Mouse (Mus musculus): ENCODE results near the gene Col15a1. TPM values are rescaled to one million over a fixed set of nuclear protein-coding genes. Genes with fewer than 3 reads are reported as not detected.

Col15a1 gene
- total RNA-seq, 2 experiments from 2014 or later = 6.1 to 6.7 TPM

- intact Hi-C loops (cut with DNase I) = no loop called here
- no peak overlapping the region for H3K4me3 ChIP-seq
- H3K27ac ChIP-seq = no peak overlapping the region
- no peak for TF ChIP-seq CTCF (IDR thresholded peaks at IDR 0.05)
- DNase-seq (ENCODE audit: extremely low spot score in 1 of 2, low spot score in 2 of 2) = no peak
These were observed 25.4 kb downstream of the Col15a1 start for GRCm38 (mm10) chr4:47233192-47233835.

- peak; percentile 91 for TF ChIP-seq CTCF (IDR thresholded peaks at IDR 0.05)
- intact Hi-C loops (cut with DNase I) = no loop called here
- no peak overlapping the region for H3K4me3 ChIP-seq
- no peak overlapping the region for H3K27ac ChIP-seq
- peak; percentile 66 to 72 for DNase-seq (ENCODE audit: extremely low spot score in 1 of 2, low spot score in 2 of 2)
These were observed 26.8 kb downstream of the Col15a1 start for GRCm38 (mm10) chr4:47234667-47235267.

DNA sequence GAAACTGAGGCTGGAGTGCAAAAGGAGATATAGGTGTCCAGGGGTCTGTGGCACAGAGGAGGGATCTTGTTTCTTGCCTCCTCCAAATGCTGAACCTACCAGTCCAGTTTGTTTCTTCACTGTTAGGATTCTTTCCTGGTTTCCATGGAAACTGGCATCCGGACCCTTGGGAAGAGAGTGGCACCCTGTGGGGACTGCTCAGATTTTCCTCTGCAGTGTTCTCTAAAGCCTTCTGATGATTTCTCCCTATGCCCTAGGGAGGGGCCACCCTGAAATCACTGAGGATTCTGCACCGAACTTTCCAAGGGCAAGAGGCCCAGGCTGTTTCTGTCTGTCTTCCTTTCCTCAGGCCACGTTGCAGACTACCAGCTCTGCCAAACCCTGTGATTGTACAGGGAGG, 27.4 kb downstream of the Col15a1 start:
- no peak overlapping the region for H3K4me3 ChIP-seq
- no peak for TF ChIP-seq CTCF (IDR thresholded peaks at IDR 0.05)
- DNase-seq (ENCODE audit: extremely low spot score in 1 of 2, low spot score in 2 of 2) = no peak
- H3K27ac ChIP-seq = no peak overlapping the region
- intact Hi-C loops (cut with DNase I) = no loop called here

DNA sequence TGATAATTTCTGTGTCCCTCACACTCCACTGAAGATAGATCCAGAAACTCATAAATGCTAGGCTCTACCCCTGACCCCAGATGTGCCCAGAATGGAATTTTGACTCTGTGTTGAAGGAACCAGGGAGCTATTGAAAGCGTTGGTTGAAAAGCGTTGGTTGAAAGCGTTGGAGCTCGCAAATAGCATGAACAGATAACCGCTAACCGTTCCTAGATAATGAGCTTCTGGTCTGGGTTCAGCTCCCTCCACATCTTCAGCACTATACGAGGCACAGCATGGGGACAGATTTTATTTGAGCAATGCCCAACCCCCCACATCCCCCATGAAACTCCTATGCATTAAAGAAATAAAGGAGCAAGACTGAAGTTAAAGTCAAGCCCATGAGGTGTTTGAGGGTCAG, 28.1 kb downstream of the Col15a1 start:
- intact Hi-C loops (cut with DNase I) = no loop called here
- Histone ChIP-seq H3K4me3 (no peak overlapping the region), H3K27ac (no peak overlapping the region)
- no peak for DNase-seq (ENCODE audit: extremely low spot score in 1 of 2, low spot score in 2 of 2)
- no peak for TF ChIP-seq CTCF (IDR thresholded peaks at IDR 0.05)

DNA sequence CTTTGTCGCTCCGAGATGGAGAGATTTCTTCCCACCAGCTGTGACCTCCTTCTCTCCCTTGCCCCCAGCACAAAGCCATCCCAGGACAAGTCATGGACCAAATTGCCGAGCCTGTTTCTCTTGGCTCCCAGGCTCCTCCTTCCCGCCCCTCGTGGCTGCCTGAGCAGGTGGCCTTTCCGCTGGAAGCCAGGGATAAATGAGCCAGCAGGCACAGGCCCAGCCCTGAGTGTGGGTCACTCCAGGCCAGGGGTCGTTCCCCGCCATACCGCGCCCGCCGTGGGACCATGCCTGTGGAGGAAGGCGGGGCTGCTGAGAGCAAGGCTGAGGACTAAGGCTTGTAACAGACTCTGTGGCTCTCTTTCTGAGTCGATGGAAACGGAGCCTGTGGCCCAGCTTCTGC, 29.3 kb downstream of the Col15a1 start:
- intact Hi-C loops (cut with DNase I) = no loop called here
- peak in 1 of 2 experiments; percentile 24 for DNase-seq (ENCODE audit: extremely low spot score in 1 of 2, low spot score in 2 of 2)
- Histone ChIP-seq H3K27ac (no peak overlapping the region), H3K4me3 (no peak overlapping the region)
- no peak for TF ChIP-seq CTCF (IDR thresholded peaks at IDR 0.05)

- Histone ChIP-seq H3K27ac (no peak overlapping the region), H3K4me3 (no peak overlapping the region)
- no peak for DNase-seq (ENCODE audit: extremely low spot score in 1 of 2, low spot score in 2 of 2)
- no peak for TF ChIP-seq CTCF (IDR thresholded peaks at IDR 0.05)
- intact Hi-C loops (cut with DNase I) = no loop called here
These were observed 31.2 kb downstream of the Col15a1 start for GRCm38 (mm10) chr4:47239114-47239513.

DNA sequence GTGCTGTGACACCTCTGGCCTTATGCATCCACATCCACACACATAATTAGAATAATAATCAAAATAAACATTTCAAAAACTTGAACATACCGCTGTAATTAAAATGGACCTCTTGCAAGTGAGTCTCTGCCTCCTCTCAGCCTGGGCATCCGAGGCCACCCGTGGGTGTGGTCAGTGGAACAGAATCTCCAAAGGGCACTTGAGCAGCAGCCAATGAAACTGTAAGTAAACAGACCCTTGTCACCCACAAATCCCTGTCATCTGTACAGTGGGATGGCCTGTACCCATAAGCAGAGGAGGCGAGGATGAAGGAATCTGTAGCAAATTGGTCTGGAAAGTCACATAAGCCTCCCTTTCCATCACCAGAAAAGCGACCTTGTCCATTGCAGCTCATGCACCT, 32.9 kb downstream of the Col15a1 start:
- intact Hi-C loops (cut with DNase I) = no loop called here
- H3K27ac ChIP-seq = no peak overlapping the region
- DNase-seq (ENCODE audit: extremely low spot score in 1 of 2, low spot score in 2 of 2) = no peak
- no peak overlapping the region for H3K4me3 ChIP-seq
- TF ChIP-seq CTCF (IDR thresholded peaks at IDR 0.05) = no peak

DNA sequence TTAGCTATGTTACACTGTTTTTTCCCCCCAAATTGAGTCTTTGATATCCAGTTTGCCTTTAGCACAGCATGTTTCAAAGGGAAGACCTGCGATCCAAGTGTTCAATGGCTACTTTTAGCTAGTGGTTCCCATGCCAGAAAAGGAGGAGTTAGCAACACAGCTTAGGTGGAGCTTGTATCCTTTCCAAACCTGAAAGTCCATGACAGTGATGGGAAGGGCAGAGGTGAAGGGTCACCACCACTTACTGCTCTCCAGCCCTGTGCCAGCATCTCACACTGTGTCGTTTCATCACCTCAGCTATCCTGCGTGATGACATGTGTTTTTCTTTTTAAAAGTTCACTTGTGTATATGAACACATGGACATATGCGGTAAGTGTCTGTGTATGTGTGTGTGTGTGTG, 34.2 kb downstream of the Col15a1 start:
- H3K27ac ChIP-seq = no peak overlapping the region
- intact Hi-C loops (cut with DNase I) = no loop called here
- H3K4me3 ChIP-seq = no peak overlapping the region
- TF ChIP-seq CTCF (IDR thresholded peaks at IDR 0.05) = no peak
- DNase-seq (ENCODE audit: extremely low spot score in 1 of 2, low spot score in 2 of 2) = no peak

- TF ChIP-seq CTCF (IDR thresholded peaks at IDR 0.05) = no peak
These were observed 36.7 kb downstream of the Col15a1 start for GRCm38 (mm10) chr4:47244651-47245050.

GRCm38 (mm10) chr4:47245621-47246020, 37.7 kb downstream of the Col15a1 start:
- intact Hi-C loops (cut with DNase I) = no loop called here
- H3K4me3 ChIP-seq = no peak overlapping the region
- TF ChIP-seq CTCF (IDR thresholded peaks at IDR 0.05) = no peak

More at GRCm38 (mm10) chr4:47244651-47245050, 36.7 kb downstream of the Col15a1 start:
- Histone ChIP-seq H3K27ac (no peak overlapping the region), H3K4me3 (no peak overlapping the region)
- no peak for DNase-seq (ENCODE audit: extremely low spot score in 1 of 2, low spot score in 2 of 2)
- intact Hi-C loops (cut with DNase I) = no loop called here

DNA sequence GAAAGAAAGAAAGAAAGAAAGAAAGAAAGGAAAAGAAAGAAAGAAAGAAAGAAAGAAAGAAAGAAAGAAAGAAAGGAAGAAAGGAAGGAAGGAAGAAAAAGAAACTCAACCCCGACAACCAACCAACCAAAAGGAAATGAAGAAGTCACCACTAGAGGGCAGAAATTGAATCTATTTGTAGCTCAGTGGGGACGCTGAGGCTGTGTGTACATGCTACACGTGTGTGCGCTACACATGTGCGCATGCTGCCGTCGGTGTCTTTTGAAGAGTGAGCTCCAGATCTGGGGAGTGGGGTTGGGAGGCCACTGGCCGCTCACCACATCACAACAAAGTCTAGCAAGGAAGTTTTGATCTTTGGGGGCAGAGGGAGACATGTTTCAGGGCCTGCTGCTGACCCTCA, 38.9 kb downstream of the Col15a1 start:
- DNase-seq (ENCODE audit: extremely low spot score in 1 of 2, low spot score in 2 of 2) = no peak
- intact Hi-C loops (cut with DNase I) = no loop called here
- peak; percentile 66 for TF ChIP-seq CTCF (IDR thresholded peaks at IDR 0.05)
- H3K27ac ChIP-seq = peak overlapping the region; percentile 53; the same call in 1 of the 2 replicates
- no peak overlapping the region for H3K4me3 ChIP-seq

More at GRCm38 (mm10) chr4:47245621-47246020, 37.7 kb downstream of the Col15a1 start:
- no peak overlapping the region for H3K27ac ChIP-seq
- DNase-seq (ENCODE audit: extremely low spot score in 1 of 2, low spot score in 2 of 2) = no peak

- no peak for TF ChIP-seq CTCF (IDR thresholded peaks at IDR 0.05)
- Histone ChIP-seq H3K4me3 (no peak overlapping the region), H3K27ac (peak overlapping the region; percentile 53)
- intact Hi-C loops (cut with DNase I) = no loop called here
- no peak for DNase-seq (ENCODE audit: extremely low spot score in 1 of 2, low spot score in 2 of 2)
These were observed 39.6 kb downstream of the Col15a1 start for GRCm38 (mm10) chr4:47247574-47247973.

- intact Hi-C loops (cut with DNase I) = no loop called here
These were observed 41.2 kb downstream of the Col15a1 start for GRCm38 (mm10) chr4:47249193-47249592.

More at GRCm38 (mm10) chr4:47249193-47249592, 41.2 kb downstream of the Col15a1 start:
- no peak for DNase-seq (ENCODE audit: extremely low spot score in 1 of 2, low spot score in 2 of 2)
- Histone ChIP-seq H3K4me3 (no peak overlapping the region), H3K27ac (no peak overlapping the region; the same call in 1 of the 2 replicates)
- no peak for TF ChIP-seq CTCF (IDR thresholded peaks at IDR 0.05)
